Mouse (Mus musculus) embryonic facial prominence, embryonic 15.5 days (tissue): Measurements from ENCODE around the gene Arhgef11. TPM values are rescaled to one million over a fixed set of nuclear protein-coding genes. Genes with fewer than 3 reads are reported as not detected.
A peak's percentile ranks its signal among the peaks of the same experiment; 100 is the strongest.

Source experiments
- ATAC-seq: fragments of 200-750 bp; cut with Nextera tagmentation; 2 replicates; pipeline ENCODE4 v1.8.0; 2017; ENCODE audit warnings: low read depth, moderate TSS enrichment; ENCODE audit not compliant: insufficient number of reproducible peaks, low FRiP score, low TSS enrichment
- H3K27ac ChIP-seq: fragments of 300-500 bp; sonication (generic); replicated peaks from 2 replicates; pipeline ENCODE4 v1.5.1; 2015; ENCODE audit warnings: mild to moderate bottlenecking, inconsistent platforms
- H3K27me3 ChIP-seq: fragments of 300-500 bp; sonication (generic); 2 replicates; pipeline ENCODE4 v1.6.1; 2015; ENCODE audit warnings: inconsistent platforms
- H3K36me3 ChIP-seq: fragments of 300-500 bp; sonication (generic); 2 replicates; pipeline ENCODE4 v1.6.1; 2015; ENCODE audit warnings: mild to moderate bottlenecking, inconsistent platforms
- H3K4me1 ChIP-seq: fragments of 300-500 bp; sonication (generic); 2 replicates; pipeline ENCODE4 v1.6.1; 2015; ENCODE audit warnings: inconsistent platforms
- H3K4me2 ChIP-seq: fragments of 300-500 bp; sonication (generic); replicated peaks from 2 replicates; pipeline ENCODE4 v1.6.1; 2015; ENCODE audit warnings: mild to moderate bottlenecking, inconsistent platforms
- H3K4me3 ChIP-seq: fragments of 300-500 bp; sonication (generic); replicated peaks from 2 replicates; pipeline ENCODE4 v1.5.1; 2015; ENCODE audit warnings: mild to moderate bottlenecking, inconsistent platforms
- H3K9ac ChIP-seq: fragments of 300-500 bp; sonication (generic); 2 replicates; pipeline ENCODE4 v1.6.1; 2015; ENCODE audit warnings: inconsistent platforms
- H3K9me3 ChIP-seq: fragments of 300-500 bp; sonication (generic); replicated peaks from 2 replicates; pipeline ENCODE4 v1.6.1; 2016; ENCODE audit warnings: inconsistent platforms
- WGBS: fragments of 180-500 bp; shearing (Covaris S2); methylation state at CpG from one replicate; pipeline ENCODE4 v1.1.7; 2015; 5-methylcytosine and 5-hydroxymethylcytosine counted together
- polyA plus RNA-seq: library from polyadenylated mRNA; unstranded; fragments of >200 nt; fragmentation: Nextera tagmentation; extraction: Ambion mirVana; gene quantifications from 2 replicates; pipeline ENCODE4 v1.2.1, GENCODE M21; 2015

The Arhgef11 gene
- polyA plus RNA-seq, 1 experiment from 2014 or later: 18.3 TPM

DNA sequence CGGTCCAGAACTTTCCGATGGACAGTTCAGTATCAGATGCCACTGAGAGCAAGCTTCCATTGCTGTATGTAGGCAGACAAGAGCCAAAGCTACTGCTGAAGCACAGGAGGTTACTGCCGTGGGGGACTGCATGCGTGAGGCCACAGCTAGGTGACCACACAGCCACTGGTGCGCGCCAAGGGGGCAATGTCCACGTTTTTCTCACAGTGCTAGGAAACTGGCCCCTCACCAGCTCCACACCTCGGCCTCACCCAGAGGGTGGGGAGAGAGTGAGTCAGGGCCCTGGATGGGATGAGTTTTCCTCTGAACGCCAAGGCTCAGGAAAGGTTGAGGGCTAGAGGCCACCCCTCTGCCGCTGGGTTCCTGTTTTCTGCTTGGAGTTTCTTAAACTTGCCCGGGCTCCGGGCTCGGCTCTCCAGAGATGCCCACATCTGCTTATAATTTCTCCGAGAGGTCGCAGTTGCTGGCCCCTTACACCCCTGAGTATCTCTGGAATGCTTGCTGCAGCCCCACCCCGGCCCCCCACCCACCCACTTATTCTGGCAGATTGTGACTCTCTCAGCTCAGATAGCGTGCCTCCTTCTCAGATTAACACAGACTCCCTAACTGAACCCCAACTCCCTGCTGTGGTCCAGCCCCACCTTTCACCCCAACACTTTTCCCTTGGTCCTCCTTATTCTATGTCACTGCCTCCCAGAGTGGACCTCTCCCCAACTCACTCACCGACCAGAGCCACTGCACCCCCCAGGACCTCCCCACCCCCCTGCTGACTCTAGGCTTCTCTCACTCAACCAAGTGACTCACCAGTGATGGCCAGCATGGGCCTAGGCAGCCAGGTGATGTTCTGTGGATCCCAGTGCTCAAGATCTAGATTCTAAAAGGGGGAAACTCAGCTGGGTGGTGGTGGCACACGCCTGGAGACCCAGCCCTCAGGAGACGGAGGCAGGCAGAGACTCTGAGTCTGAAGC is 144.3 kb downstream of the Arhgef11 start:
- WGBS: 49% methylated on average over 20 of the region's 20 CpGs
- H3K9me3 ChIP-seq: no peaks in the 10 kb centered on the region
- ATAC-seq: no peak
- peak overlapping the region; percentile 18 for H3K27ac ChIP-seq
- no peaks in the 10 kb centered on the region for H3K36me3 ChIP-seq
- no peak overlapping the region for H3K9ac ChIP-seq
- peaks cover 49% of the 10 kb centered on the region for H3K4me1 ChIP-seq
- no peak overlapping the region for H3K4me3 ChIP-seq
- no peak overlapping the region for H3K4me2 ChIP-seq
- 0 out of 2 replicates have a peak, but pooled peaks cover 6% of the 10 kb centered on the region for H3K27me3 ChIP-seq

GRCm38 (mm10) chr3:87763202-87763601 is 145.8 kb downstream of the Arhgef11 start:
- H3K9me3 ChIP-seq: no peaks in the 10 kb centered on the region
- peaks cover 6% of the 10 kb centered on the region; the same call in 1 of the 2 replicates for H3K27me3 ChIP-seq
- peaks cover 64% of the 10 kb centered on the region for H3K4me1 ChIP-seq
- no peak overlapping the region for H3K4me3 ChIP-seq
- peak overlapping the region; percentile 88 for H3K27ac ChIP-seq
- H3K36me3 ChIP-seq: no peaks in the 10 kb centered on the region
- H3K9ac ChIP-seq: no peak overlapping the region
- peak overlapping the region; percentile 44 for H3K4me2 ChIP-seq
- 50% methylated on average over 4 of the region's 4 CpGs for WGBS
- ATAC-seq: no peak

- Histone ChIP-seq H3K27ac (peak overlapping the region; percentile 88), H3K4me3 (peak overlapping the region; percentile 19; the same call in 1 of the 2 replicates), H3K27me3 (peaks cover 6% of the 10 kb centered on the region; the same call in 1 of the 2 replicates), H3K4me2 (peak overlapping the region; percentile 44), H3K9ac (no peak overlapping the region), H3K4me1 (peaks cover 64% of the 10 kb centered on the region), H3K9me3 (no peaks in the 10 kb centered on the region), H3K36me3 (no peaks in the 10 kb centered on the region)
- WGBS: 10% methylated on average over 10 of the region's 15 CpGs
- ATAC-seq: peak; percentile 72
These were observed 146.4 kb downstream of the Arhgef11 start for GRCm38 (mm10) chr3:87763683-87764289.

GRCm38 (mm10) chr3:87764506-87764905 is 147.1 kb downstream of the Arhgef11 start:
- H3K36me3 ChIP-seq: no peaks in the 10 kb centered on the region
- no peak overlapping the region for H3K9ac ChIP-seq
- H3K27ac ChIP-seq: peak overlapping the region; percentile 88
- peak; percentile 22; the same call in 1 of the 2 replicates for ATAC-seq
- H3K27me3 ChIP-seq: peaks cover 7% of the 10 kb centered on the region; the same call in 1 of the 2 replicates
- H3K4me2 ChIP-seq: peak overlapping the region; percentile 44
- peaks cover 61% of the 10 kb centered on the region for H3K4me1 ChIP-seq
- H3K4me3 ChIP-seq: peak overlapping the region; percentile 2
- 14% methylated on average over 10 of the region's 10 CpGs for whole genome bisulfite sequencing
- no peaks in the 10 kb centered on the region for H3K9me3 ChIP-seq

DNA sequence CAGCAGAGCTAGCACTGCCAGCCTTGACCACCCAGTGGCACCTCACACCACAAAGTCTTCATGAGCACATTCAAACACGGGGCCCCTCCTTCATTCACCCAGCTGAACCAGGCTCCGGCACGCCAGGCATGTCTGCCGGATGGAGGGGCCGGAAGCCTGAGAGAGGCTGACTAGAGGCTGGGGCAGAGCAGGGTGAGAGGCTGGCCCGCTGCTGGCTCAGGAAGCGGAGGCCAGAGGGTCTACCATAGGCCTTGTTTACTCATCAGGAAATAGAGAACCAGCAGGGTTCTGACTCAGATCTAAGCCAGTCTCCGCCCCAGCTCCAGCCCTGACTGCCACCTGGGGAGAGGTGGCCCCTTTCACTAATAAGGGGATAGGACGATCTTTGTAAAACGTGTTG is 147.7 kb downstream of the Arhgef11 start:
- peak overlapping the region; percentile 44 for H3K4me2 ChIP-seq
- H3K4me1 ChIP-seq: peaks cover 61% of the 10 kb centered on the region
- no peaks in the 10 kb centered on the region for H3K36me3 ChIP-seq
- ATAC-seq: no peak
- H3K9ac ChIP-seq: no peak overlapping the region
- H3K4me3 ChIP-seq: peak overlapping the region; percentile 2; the same call in 1 of the 2 replicates
- 26% methylated on average over 10 of the region's 10 CpGs for whole genome bisulfite sequencing
- peaks cover 12% of the 10 kb centered on the region; the same call in 1 of the 2 replicates for H3K27me3 ChIP-seq
- H3K9me3 ChIP-seq: no peaks in the 10 kb centered on the region
- peak overlapping the region; percentile 88 for H3K27ac ChIP-seq

- WGBS: 70% methylated on average over 5 of the region's 5 CpGs
- H3K27ac ChIP-seq: peak overlapping the region; percentile 88
- peaks cover 61% of the 10 kb centered on the region for H3K4me1 ChIP-seq
These were observed 148.4 kb downstream of the Arhgef11 start for GRCm38 (mm10) chr3:87765631-87766283.

DNA sequence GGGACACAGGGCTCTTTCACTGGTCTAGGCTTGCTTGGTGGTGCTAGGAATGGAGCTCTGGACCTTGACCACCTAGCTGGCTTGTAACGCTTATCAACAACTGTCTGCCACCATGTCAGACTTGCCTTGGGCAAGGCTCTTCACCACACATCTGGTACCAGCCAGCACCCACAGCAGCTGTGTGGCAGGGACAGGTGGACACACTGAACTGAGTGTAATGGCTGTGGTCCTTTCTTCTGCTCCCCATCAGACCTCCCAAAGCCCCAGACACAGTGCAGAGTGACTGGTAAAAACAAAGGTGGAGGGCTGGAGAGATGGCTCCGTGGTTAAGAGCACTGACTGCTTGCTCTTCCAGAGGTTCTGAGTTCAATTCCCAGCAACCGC is 148.9 kb downstream of the Arhgef11 start:
- Histone ChIP-seq H3K36me3 (no peaks in the 10 kb centered on the region), H3K4me1 (peaks cover 58% of the 10 kb centered on the region), H3K9ac (no peak overlapping the region), H3K4me3 (no peak overlapping the region), H3K27me3 (peaks cover 20% of the 10 kb centered on the region), H3K27ac (no peak overlapping the region), H3K9me3 (no peaks in the 10 kb centered on the region), H3K4me2 (no peak overlapping the region)
- ATAC-seq: no peak
- 83% methylated on average over 3 of the region's 3 CpGs for WGBS

More at GRCm38 (mm10) chr3:87765631-87766283, 148.4 kb downstream of the Arhgef11 start:
- Histone ChIP-seq H3K9me3 (no peaks in the 10 kb centered on the region), H3K9ac (no peak overlapping the region), H3K4me3 (no peak overlapping the region), H3K4me2 (no peak overlapping the region), H3K27me3 (peaks cover 16% of the 10 kb centered on the region), H3K36me3 (no peaks in the 10 kb centered on the region)
- no peak for ATAC-seq

DNA sequence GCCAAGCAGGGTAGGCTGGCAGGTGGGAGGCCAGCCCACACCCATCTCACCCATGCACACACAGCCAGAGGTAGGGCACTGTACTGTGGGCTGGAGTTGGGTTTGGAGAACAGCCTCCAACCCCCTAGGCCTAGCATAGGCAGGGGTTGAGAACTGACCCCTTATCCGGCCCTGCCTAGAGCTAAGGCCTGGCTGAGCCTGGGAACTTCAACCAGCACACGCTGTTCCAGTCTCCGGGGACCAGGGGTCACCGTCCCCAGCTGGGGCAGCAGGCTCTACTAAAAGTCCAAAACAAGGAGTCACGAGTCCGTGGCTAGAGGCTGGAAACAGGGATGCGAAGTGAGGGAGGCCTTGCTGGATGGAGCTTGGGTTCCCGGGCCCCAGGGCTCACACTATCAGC is 150.4 kb downstream of the Arhgef11 start:
- Histone ChIP-seq H3K9me3 (no peaks in the 10 kb centered on the region), H3K4me3 (peak overlapping the region; percentile 53), H3K4me1 (peaks cover 44% of the 10 kb centered on the region), H3K27ac (peak overlapping the region; percentile 69; the same call in 1 of the 2 replicates), H3K9ac (0 out of 2 replicates have a peak overlapping the region, but pooled peaks have one; percentile 28), H3K4me2 (peak overlapping the region; percentile 52), H3K27me3 (peaks cover 26% of the 10 kb centered on the region), H3K36me3 (no peaks in the 10 kb centered on the region)
- no peak for ATAC-seq
- 70% methylated on average over 8 of the region's 8 CpGs for WGBS

DNA sequence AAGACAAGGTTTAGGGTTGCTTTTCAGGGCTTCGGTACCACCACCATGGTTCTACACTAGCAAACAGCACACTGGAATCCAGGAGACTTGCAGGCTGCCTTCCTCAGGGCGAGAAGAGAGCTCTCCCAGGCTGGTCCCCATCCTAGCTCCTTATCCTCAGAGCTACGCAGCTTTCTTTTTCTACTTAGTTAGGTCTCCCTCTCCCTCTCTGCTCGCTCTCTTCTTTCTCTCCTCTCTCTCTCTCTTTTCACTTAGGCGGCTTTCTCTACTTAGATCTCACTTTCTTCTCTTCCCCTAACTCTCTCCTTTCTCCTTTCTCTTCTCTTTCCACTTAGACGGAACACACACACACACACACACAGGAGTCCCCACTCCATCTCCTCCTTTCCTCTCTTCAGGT is 151.1 kb downstream of the Arhgef11 start:
- Histone ChIP-seq H3K4me2 (peak overlapping the region; percentile 52), H3K9me3 (no peaks in the 10 kb centered on the region), H3K9ac (peak overlapping the region; percentile 28), H3K27me3 (peaks cover 26% of the 10 kb centered on the region), H3K36me3 (no peaks in the 10 kb centered on the region), H3K4me3 (peak overlapping the region; percentile 53), H3K27ac (peak overlapping the region; percentile 69), H3K4me1 (peaks cover 39% of the 10 kb centered on the region)
- no peak for ATAC-seq
- 45% methylated on average over 6 of the region's 6 CpGs for WGBS

- H3K27ac ChIP-seq: peak overlapping the region; percentile 69
- peak overlapping the region; percentile 53 for H3K4me3 ChIP-seq
- H3K9me3 ChIP-seq: no peaks in the 10 kb centered on the region
- peak overlapping the region; percentile 52 for H3K4me2 ChIP-seq
- ATAC-seq: peak; percentile 76
- WGBS: under 1% methylated on average over 36 of the region's 37 CpGs
- peaks cover 35% of the 10 kb centered on the region for H3K4me1 ChIP-seq
- no peaks in the 10 kb centered on the region for H3K36me3 ChIP-seq
- peaks cover 30% of the 10 kb centered on the region for H3K27me3 ChIP-seq
- peak overlapping the region; percentile 28 for H3K9ac ChIP-seq
These were observed 151.5 kb downstream of the Arhgef11 start for GRCm38 (mm10) chr3:87768844-87769243.

DNA sequence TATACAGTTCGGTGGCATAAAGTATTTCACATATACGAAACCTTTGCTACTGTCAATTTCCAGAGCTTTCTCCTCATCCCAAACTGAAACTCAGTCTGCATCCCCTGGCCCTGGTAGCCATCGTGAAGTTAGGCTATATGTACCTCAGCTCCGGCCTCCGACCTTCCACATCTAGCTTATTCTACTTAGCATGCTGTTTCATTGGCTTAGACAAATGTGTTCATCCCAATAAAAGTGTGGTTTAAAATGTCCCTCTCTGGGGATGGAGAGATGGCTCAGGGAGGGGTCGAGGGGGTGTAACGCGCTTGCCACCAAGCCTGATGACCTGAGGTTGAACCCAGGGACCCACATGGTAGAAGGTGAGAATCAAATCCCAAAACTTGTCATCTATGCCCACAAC is 152.1 kb downstream of the Arhgef11 start:
- 79% methylated on average over 8 of the region's 8 CpGs for WGBS
- no peak overlapping the region for H3K27ac ChIP-seq
- H3K4me1 ChIP-seq: peaks cover 28% of the 10 kb centered on the region
- peaks cover 31% of the 10 kb centered on the region for H3K27me3 ChIP-seq
- H3K9me3 ChIP-seq: no peaks in the 10 kb centered on the region
- H3K9ac ChIP-seq: no peak overlapping the region
- no peak for ATAC-seq
- H3K4me2 ChIP-seq: no peak overlapping the region
- H3K36me3 ChIP-seq: no peaks in the 10 kb centered on the region
- no peak overlapping the region for H3K4me3 ChIP-seq
